Mouse (Mus musculus): ENCODE data around the gene Atp6v0a1. TPM values are rescaled to one million over a fixed set of nuclear protein-coding genes. Genes with fewer than 3 reads are reported as not detected.

Gene Atp6v0a1
- polyA plus RNA-seq, 1 experiment from 2014 or later, result 48.1 TPM

DNA sequence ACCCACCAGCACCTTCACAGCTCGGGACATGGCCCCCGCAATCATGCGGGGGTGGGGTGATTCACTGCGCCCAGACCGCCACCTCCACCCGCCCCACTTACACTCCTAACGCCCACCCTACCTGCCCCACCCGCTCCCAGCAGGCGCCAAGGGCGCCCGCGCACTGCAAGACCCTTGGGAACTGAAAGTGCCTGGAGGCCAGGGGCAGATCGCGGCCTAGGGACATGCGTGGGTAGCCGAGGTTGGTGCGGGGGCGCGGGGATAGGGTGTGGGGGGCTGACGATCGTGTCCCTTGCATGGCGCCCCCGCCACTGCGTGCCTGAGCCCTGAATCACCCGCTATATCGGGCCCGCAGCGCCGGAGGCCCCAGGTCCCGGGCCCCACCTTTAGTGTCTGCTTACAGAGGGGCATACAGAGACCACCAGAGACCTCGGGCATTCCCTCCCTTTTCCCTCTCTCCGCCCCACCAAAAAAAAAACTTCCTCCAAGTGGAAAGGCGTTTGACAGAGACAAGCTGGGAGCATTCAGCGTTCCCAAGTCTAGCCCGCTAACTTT is 40.0 kb upstream of the Atp6v0a1 start:
- Histone ChIP-seq H3K27ac (no peak overlapping the region; the same call in none of the 2 replicates), H3K9me3 (no peaks in the 10 kb centered on the region), H3K27me3 (ENCODE audit: insufficient read depth, poor library complexity, severe bottlenecking) (peaks cover 98% of the 10 kb centered on the region), H3K36me3 (no peaks in the 10 kb centered on the region), H3K4me3 (peak overlapping the region; percentile 50), H3K4me1 (replicated peaks) (peaks cover 26% of the 10 kb centered on the region)
- DNase-seq (ENCODE audit: low spot score), result no peak
- WGBS, result 8% methylated on average over 35 of the region's 35 CpGs

DNA sequence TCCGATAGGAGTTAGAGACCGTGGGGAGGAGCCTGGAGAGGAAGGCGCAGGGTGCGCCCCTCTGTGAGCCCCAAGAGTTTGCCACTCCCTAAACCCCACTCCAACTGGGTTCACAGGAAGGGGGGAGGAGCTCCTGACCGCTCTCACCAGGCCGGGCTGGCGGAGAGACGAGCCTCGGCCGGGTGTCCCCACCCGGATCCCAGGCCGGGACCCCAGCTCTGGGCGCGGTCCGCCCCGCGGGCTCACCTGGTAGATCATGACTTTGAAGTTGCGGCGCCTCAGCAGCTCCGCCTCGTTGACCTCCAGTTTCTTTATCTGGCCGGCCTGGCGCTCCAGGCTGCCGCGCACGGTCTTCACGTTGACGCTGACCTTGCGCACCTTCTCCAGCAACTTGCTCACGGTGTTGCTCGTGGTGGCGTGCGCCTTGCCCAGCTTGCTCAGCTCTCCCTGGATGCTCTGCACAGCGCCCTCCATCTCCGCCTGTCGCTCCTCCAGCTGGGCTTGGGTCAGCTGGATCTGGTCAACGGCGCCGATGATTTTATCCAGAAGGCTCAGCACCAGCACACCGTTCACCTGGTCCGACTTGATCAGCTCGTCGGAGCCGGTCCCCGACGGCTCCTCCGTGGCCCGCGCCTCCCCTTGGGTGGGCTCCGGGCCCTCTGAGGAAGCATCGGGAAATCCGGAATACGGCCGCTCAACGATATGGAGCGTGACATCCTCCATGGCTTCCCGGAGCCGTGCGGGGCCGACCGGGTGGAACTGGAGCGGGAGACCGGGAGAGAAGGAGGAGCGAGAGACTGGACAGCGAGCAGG is 39.3 kb upstream of the Atp6v0a1 start:
- peaks cover 25% of the 10 kb centered on the region for H3K4me1 ChIP-seq (replicated peaks)
- H3K27ac ChIP-seq, result peak overlapping the region; percentile 50
- no peaks in the 10 kb centered on the region for H3K9me3 ChIP-seq
- peak; percentile 54 for DNase-seq (ENCODE audit: low spot score)
- H3K27me3 ChIP-seq (ENCODE audit: insufficient read depth, poor library complexity, severe bottlenecking), result peaks cover 98% of the 10 kb centered on the region
- peak overlapping the region; percentile 50 for H3K4me3 ChIP-seq
- 1% methylated on average over 65 of the region's 65 CpGs for WGBS
- H3K36me3 ChIP-seq, result no peaks in the 10 kb centered on the region

GRCm38 (mm10) chr11:100970557-100970937 is 38.7 kb upstream of the Atp6v0a1 start, which contains the start of gene Cavin1:
TSS of gene Cavin1 (minus strand) at chr11:100970887.
- Histone ChIP-seq H3K9me3 (no peaks in the 10 kb centered on the region), H3K36me3 (no peaks in the 10 kb centered on the region), H3K4me3 (peak within 1 kb of the TSS; percentile 50), H3K4me1 (replicated peaks) (peaks cover 22% of the 10 kb centered on the region), H3K27ac (peak within 1 kb of the TSS; percentile 50), H3K27me3 (ENCODE audit: insufficient read depth, poor library complexity, severe bottlenecking) (peaks cover 97% of the 10 kb centered on the region)
- no peak for DNase-seq (ENCODE audit: low spot score)
- 2% methylated on average over 20 of the region's 20 CpGs for WGBS

DNA sequence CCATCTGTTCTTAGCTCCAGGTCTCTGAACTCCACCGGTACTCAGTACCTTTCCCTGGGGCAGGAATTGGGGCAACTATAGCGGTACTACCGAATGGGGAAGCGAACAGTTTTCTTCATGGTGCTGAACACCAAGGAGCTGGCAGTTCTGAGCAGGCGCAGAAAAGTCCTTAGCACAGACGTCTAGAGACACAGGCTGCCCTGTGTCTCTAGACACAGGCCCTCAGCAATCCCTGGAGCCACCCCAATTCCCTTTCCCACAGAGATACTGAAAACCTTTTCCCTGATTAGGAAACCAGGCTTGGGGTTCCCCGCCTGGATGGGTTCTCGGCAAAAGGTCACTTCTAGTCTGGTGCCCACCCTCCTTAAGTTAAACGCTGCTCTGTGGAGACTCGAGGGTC is 37.8 kb upstream of the Atp6v0a1 start:
- peaks cover 88% of the 10 kb centered on the region for H3K27me3 ChIP-seq (ENCODE audit: insufficient read depth, poor library complexity, severe bottlenecking)
- H3K9me3 ChIP-seq, result no peaks in the 10 kb centered on the region
- H3K27ac ChIP-seq, result no peak overlapping the region
- 66% methylated on average over 10 of the region's 10 CpGs for WGBS
- no peak overlapping the region for H3K4me3 ChIP-seq
- H3K36me3 ChIP-seq, result no peaks in the 10 kb centered on the region
- peaks cover 20% of the 10 kb centered on the region for H3K4me1 ChIP-seq (replicated peaks)
- DNase-seq (ENCODE audit: low spot score), result no peak

GRCm38 (mm10) chr11:100973245-100973644 is 36.0 kb upstream of the Atp6v0a1 start:
- Histone ChIP-seq H3K27ac (no peak overlapping the region), H3K4me1 (replicated peaks) (peaks cover 20% of the 10 kb centered on the region), H3K4me3 (no peak overlapping the region), H3K27me3 (ENCODE audit: insufficient read depth, poor library complexity, severe bottlenecking) (peaks cover 70% of the 10 kb centered on the region), H3K9me3 (no peaks in the 10 kb centered on the region), H3K36me3 (no peaks in the 10 kb centered on the region)
- WGBS, result 92% methylated on average over 7 of the region's 7 CpGs
- no peak for DNase-seq (ENCODE audit: low spot score)

- DNase-seq (ENCODE audit: low spot score), result no peak
- Histone ChIP-seq H3K9me3 (no peaks in the 10 kb centered on the region), H3K27me3 (ENCODE audit: insufficient read depth, poor library complexity, severe bottlenecking) (peaks cover 58% of the 10 kb centered on the region), H3K4me3 (no peak overlapping the region), H3K27ac (no peak overlapping the region), H3K36me3 (no peaks in the 10 kb centered on the region), H3K4me1 (replicated peaks) (peaks cover 15% of the 10 kb centered on the region)
- 77% methylated on average over 14 of the region's 14 CpGs for WGBS
Measured at GRCm38 (mm10) chr11:100974381-100974970, 34.8 kb upstream of the Atp6v0a1 start.

- H3K27ac ChIP-seq, result no peak overlapping the region
- H3K9me3 ChIP-seq, result no peaks in the 10 kb centered on the region
- peaks cover 54% of the 10 kb centered on the region for H3K27me3 ChIP-seq (ENCODE audit: insufficient read depth, poor library complexity, severe bottlenecking)
- peaks cover 7% of the 10 kb centered on the region for H3K4me1 ChIP-seq (replicated peaks)
- WGBS, result 71% methylated on average over 7 of the region's 7 CpGs
- no peak overlapping the region for H3K4me3 ChIP-seq
- H3K36me3 ChIP-seq, result no peaks in the 10 kb centered on the region
- DNase-seq (ENCODE audit: low spot score), result no peak
Measured at GRCm38 (mm10) chr11:100975241-100975640, 34.0 kb upstream of the Atp6v0a1 start.

- Histone ChIP-seq H3K27ac (no peak overlapping the region), H3K9me3 (no peaks in the 10 kb centered on the region), H3K4me3 (no peak overlapping the region), H3K36me3 (no peaks in the 10 kb centered on the region), H3K4me1 (replicated peaks) (peaks cover 7% of the 10 kb centered on the region; the same call in 1 of the 2 replicates), H3K27me3 (ENCODE audit: insufficient read depth, poor library complexity, severe bottlenecking) (peaks cover 31% of the 10 kb centered on the region)
- WGBS, result 76% methylated on average over 8 of the region's 8 CpGs
- DNase-seq (ENCODE audit: low spot score), result no peak
Measured at GRCm38 (mm10) chr11:100979887-100980286, 29.4 kb upstream of the Atp6v0a1 start.

DNA sequence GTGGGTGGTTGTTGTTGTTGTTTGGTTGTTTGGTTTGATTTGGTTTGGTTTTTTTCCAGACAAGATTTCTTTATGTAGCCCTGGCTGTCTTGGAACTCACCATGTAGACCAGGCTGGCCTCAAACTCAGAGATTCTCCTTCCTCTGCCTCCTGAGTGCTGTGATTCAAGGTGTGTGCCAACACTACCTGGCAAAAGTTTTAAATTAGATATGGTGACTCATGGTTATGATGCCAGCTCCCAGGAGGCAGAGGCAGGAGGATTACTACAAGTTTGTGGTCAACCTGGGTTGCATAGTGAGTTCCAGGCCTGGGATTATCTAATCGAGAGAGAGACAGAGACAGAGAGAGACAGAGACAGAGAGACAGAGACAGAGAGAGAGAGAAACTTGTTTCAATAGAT is 28.8 kb upstream of the Atp6v0a1 start:
- Histone ChIP-seq H3K9me3 (no peaks in the 10 kb centered on the region), H3K27ac (no peak overlapping the region), H3K27me3 (ENCODE audit: insufficient read depth, poor library complexity, severe bottlenecking) (peaks cover 25% of the 10 kb centered on the region), H3K36me3 (no peaks in the 10 kb centered on the region), H3K4me3 (no peak overlapping the region), H3K4me1 (replicated peaks) (peaks cover 7% of the 10 kb centered on the region; the same call in 1 of the 2 replicates)
- no peak for DNase-seq (ENCODE audit: low spot score)
- WGBS, result 79% methylated on average over 1 of the region's 1 CpGs

DNA sequence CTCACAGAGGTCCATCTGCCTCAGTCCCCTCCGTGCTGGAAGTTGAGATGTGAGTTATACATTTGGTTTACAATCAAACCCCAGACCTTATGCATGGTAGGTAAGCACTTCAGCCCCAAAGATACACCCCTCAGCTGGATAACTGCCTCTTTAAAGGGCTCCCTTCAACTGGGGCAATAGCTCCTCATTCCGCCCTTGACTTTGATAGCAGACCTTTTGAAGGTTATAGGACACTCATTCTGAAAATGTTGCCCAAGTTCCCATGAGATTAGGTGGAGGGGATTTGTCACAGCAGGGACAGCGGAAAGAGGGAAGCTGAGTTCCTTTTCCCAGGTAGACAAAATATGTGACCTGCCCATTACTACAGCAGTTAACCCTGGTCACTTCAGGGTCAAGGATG is 28.0 kb upstream of the Atp6v0a1 start:
- Histone ChIP-seq H3K27ac (no peak overlapping the region), H3K4me3 (no peak overlapping the region), H3K36me3 (no peaks in the 10 kb centered on the region), H3K27me3 (ENCODE audit: insufficient read depth, poor library complexity, severe bottlenecking) (peaks cover 25% of the 10 kb centered on the region), H3K4me1 (replicated peaks) (peaks cover 7% of the 10 kb centered on the region; the same call in 1 of the 2 replicates), H3K9me3 (no peaks in the 10 kb centered on the region)
- no peak for DNase-seq (ENCODE audit: low spot score)
- WGBS, result 64% methylated on average over 3 of the region's 3 CpGs

DNA sequence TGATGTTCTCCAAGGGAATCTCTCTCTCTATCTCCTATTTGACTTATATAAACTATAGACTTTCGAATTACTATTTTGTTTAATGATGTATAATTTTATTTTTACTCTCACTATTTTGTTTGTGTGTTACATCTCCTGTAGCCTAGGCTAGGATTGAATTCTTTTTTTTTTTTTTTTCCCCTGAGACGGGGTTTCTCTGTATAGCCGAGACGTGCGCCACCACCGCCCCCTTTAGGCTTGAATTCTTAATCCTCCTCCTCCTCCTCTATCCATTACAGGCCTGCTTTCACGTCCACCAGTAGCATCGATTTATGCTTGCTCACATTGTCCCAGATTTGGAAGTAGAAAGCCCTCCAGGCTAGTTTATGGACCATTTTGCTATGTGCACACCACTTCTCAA is 27.2 kb upstream of the Atp6v0a1 start:
- Histone ChIP-seq H3K4me3 (no peak overlapping the region), H3K9me3 (no peaks in the 10 kb centered on the region), H3K4me1 (replicated peaks) (peaks cover 7% of the 10 kb centered on the region; the same call in 1 of the 2 replicates), H3K27me3 (ENCODE audit: insufficient read depth, poor library complexity, severe bottlenecking) (peaks cover 25% of the 10 kb centered on the region), H3K27ac (no peak overlapping the region), H3K36me3 (no peaks in the 10 kb centered on the region)
- WGBS, result 11% methylated on average over 8 of the region's 8 CpGs
- DNase-seq (ENCODE audit: low spot score), result no peak

- 4% methylated on average over 20 of the region's 20 CpGs for WGBS
- peaks cover 7% of the 10 kb centered on the region; the same call in 1 of the 2 replicates for H3K4me1 ChIP-seq (replicated peaks)
- no peaks in the 10 kb centered on the region for H3K36me3 ChIP-seq
- H3K9me3 ChIP-seq, result no peaks in the 10 kb centered on the region
- peaks cover 25% of the 10 kb centered on the region for H3K27me3 ChIP-seq (ENCODE audit: insufficient read depth, poor library complexity, severe bottlenecking)
- peak overlapping the region; percentile 44 for H3K4me3 ChIP-seq
- peak; percentile 87 for DNase-seq (ENCODE audit: low spot score)
- H3K27ac ChIP-seq, result no peak overlapping the region
Measured at GRCm38 (mm10) chr11:100983125-100983777, 26.0 kb upstream of the Atp6v0a1 start.

All from hindbrain, embryonic 10.5 days (tissue).